Mouse (Mus musculus) CH12.LX (cell line): ENCODE data around the gene Mrrf.

ENCODE experiments used
- CTCF ChIP-seq, 2 experiments: IDR thresholded peaks in 1 of 2; conservative IDR thresholded peaks in 1 of 2; 2 replicates each; pipeline ENCODE4 v1.5.1; 2011 to 2012; ENCODE audit warnings: low read depth in 2 of 2, low read length in 2 of 2, improper control_type of control experiment in 1 of 2, inconsistent platforms in 1 of 2, mild to moderate bottlenecking in 1 of 2, moderate library complexity in 1 of 2
- ELF1 ChIP-seq: IDR thresholded peaks from 2 replicates; pipeline ENCODE4 v1.6.1; 2014; ENCODE audit warnings: low read depth, mild to moderate bottlenecking, inconsistent platforms, low read length, improper control_type of control experiment
- EP300 ChIP-seq: IDR thresholded peaks from 2 replicates; pipeline ENCODE4 v1.6.1; 2011; ENCODE audit warnings: low read length, improper control_type of control experiment
- ETS1 ChIP-seq: conservative IDR thresholded peaks from 2 replicates; pipeline ENCODE4 v1.6.1; 2012; ENCODE audit warnings: low read depth, mild to moderate bottlenecking, inconsistent platforms, low read length, improper control_type of control experiment, moderate library complexity
- NRF1 ChIP-seq: IDR thresholded peaks from 2 replicates; pipeline ENCODE4 v1.6.1; 2014; ENCODE audit warnings: low read depth, mild to moderate bottlenecking, inconsistent platforms, low read length, improper control_type of control experiment, moderate library complexity
- POLR2A ChIP-seq: IDR thresholded peaks from 2 replicates; pipeline ENCODE4 v1.6.1; 2011; ENCODE audit warnings: low read depth, mild to moderate bottlenecking, improper control_type of control experiment, low read length
- POLR2AphosphoS2 ChIP-seq: IDR thresholded peaks from 2 replicates; pipeline ENCODE4 v1.6.1; 2011; ENCODE audit warnings: low read depth, low read length, improper control_type of control experiment
- RAD21 ChIP-seq: IDR thresholded peaks from 2 replicates; pipeline ENCODE4 v1.6.1; 2011; ENCODE audit warnings: low read depth, mild to moderate bottlenecking, low read length, improper control_type of control experiment, moderate library complexity
- SIN3A ChIP-seq: IDR thresholded peaks from 2 replicates; pipeline ENCODE4 v1.6.1; 2012; ENCODE audit warnings: low read length, improper control_type of control experiment, inconsistent platforms
- SMC3 ChIP-seq: IDR thresholded peaks from 2 replicates; pipeline ENCODE4 v1.6.1; 2011; ENCODE audit warnings: low read depth, low read length, improper control_type of control experiment
- USF1 ChIP-seq: IDR thresholded peaks from 2 replicates; pipeline ENCODE4 v1.6.1; 2014; ENCODE audit warnings: low read depth, mild to moderate bottlenecking, inconsistent platforms, low read length, improper control_type of control experiment

DNA sequence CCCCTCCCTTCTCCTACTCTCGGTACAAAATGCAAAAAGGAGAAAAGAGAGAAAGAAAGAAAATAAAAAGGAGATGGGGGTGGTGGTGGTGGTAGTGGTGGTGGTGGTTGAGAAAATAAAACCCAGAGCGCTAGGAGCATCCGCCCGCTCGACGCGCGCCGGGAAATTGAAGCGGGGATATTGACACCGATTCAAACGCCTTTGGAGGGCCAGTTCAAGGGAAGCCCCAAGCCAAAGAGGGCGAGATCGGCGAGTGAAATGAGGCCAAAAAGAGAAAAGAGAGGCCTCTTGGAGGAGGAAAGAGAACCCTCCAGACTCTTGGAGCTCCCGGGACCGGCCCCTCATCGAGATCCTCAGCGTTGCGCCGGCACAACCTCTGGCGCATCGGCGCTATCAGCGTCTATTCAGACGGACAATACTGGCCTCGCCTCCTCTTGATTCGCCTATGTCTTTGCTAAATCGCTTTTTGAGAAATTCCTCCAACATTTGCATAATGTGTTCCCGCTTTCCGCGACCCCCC, 31.7 kb upstream of the Mrrf start:
- TF ChIP-seq ELF1 (no peak), POLR2AphosphoS2 (no peak), POLR2A (no peak), EP300 (no peak), CTCF (conservative IDR thresholded peaks at IDR 0.05 in 1 of 2, IDR thresholded peaks at IDR 0.05 in 1 of 2; ENCODE audit: low read depth in 2 of 2, low read length in 2 of 2) (no peak), USF1 (no peak), RAD21 (no peak), ETS1 (no peak), SMC3 (no peak), SIN3A (no peak), NRF1 (no peak)
